Mouse (Mus musculus): ENCODE measurements around the gene Slc35f1. TPM values are rescaled to one million over a fixed set of nuclear protein-coding genes. Genes with fewer than 3 reads are reported as not detected.

The Slc35f1 gene
- polyA plus RNA-seq (2014; fragmentation: Nextera tagmentation; extraction: Ambion mirVana) = 1.8 and 2.0 TPM in 2 replicates

GRCm38 (mm10) chr10:52690334-52690991 lies at the start of gene Slc35f1:
TSS of gene Slc35f1 (plus strand) at chr10:52690533.
- Histone ChIP-seq H3K4me2 (ENCODE audit: low read depth, severe bottlenecking) (peak within 1 kb of the TSS; percentile 95), H3K27ac (replicated peaks; ENCODE audit: low read depth, low read length) (no peak within 1 kb of the TSS), H3K27me3 (ENCODE audit: control insufficient read depth, insufficient read depth, low read length) (peaks cover 7% of the 10 kb centered on the region; the same call in 1 of the 2 replicates), H3K36me3 (ENCODE audit: control insufficient read depth, insufficient read depth, low read length) (no peaks in the 10 kb centered on the region), H3K4me3 (ENCODE audit: low read depth, low read length) (peak within 1 kb of the TSS; percentile 59), H3K9ac (ENCODE audit: low read length) (peak within 1 kb of the TSS; percentile 69), H3K4me1 (ENCODE audit: control insufficient read depth, insufficient read depth, low read length) (peaks cover 4% of the 10 kb centered on the region; the same call in 1 of the 2 replicates), H3K9me3 (ENCODE audit: control insufficient read depth, low read length) (no peaks in the 10 kb centered on the region)
- ATAC-seq (ENCODE audit: insufficient number of reproducible peaks, low FRiP score, low TSS enrichment, low read depth) (peak; percentile 82), DNase-seq (ENCODE audit: low spot score) (peak; percentile 92)
- under 1% methylated on average over 41 of the region's 54 CpGs for WGBS

- Histone ChIP-seq H3K4me2 (ENCODE audit: low read depth, severe bottlenecking) (no peak overlapping the region), H3K9ac (ENCODE audit: low read length) (no peak overlapping the region), H3K9me3 (ENCODE audit: control insufficient read depth, low read length) (no peaks in the 10 kb centered on the region), H3K4me3 (ENCODE audit: low read depth, low read length) (no peak overlapping the region), H3K36me3 (ENCODE audit: control insufficient read depth, insufficient read depth, low read length) (no peaks in the 10 kb centered on the region), H3K27ac (replicated peaks; ENCODE audit: low read depth, low read length) (no peak overlapping the region), H3K4me1 (ENCODE audit: control insufficient read depth, insufficient read depth, low read length) (no peaks in the 10 kb centered on the region), H3K27me3 (ENCODE audit: control insufficient read depth, insufficient read depth, low read length) (no peaks in the 10 kb centered on the region)
- DNase-seq (ENCODE audit: low spot score) (no peak), ATAC-seq (ENCODE audit: insufficient number of reproducible peaks, low FRiP score, low TSS enrichment, low read depth) (no peak)
These were observed 19.1 kb upstream of the Slc35f1 start for GRCm38 (mm10) chr10:52671234-52671633.

- no peak overlapping the region for H3K27ac ChIP-seq (replicated peaks; ENCODE audit: low read depth, low read length)
- peaks cover 7% of the 10 kb centered on the region; the same call in 1 of the 2 replicates for H3K27me3 ChIP-seq (ENCODE audit: control insufficient read depth, insufficient read depth, low read length)
- under 1% methylated on average over 42 of the region's 45 CpGs for WGBS
- peak overlapping the region; percentile 59 for H3K4me3 ChIP-seq (ENCODE audit: low read depth, low read length)
- ATAC-seq (ENCODE audit: insufficient number of reproducible peaks, low FRiP score, low TSS enrichment, low read depth) = peak; percentile 76
- H3K9me3 ChIP-seq (ENCODE audit: control insufficient read depth, low read length) = no peaks in the 10 kb centered on the region
- peaks cover 4% of the 10 kb centered on the region; the same call in 1 of the 2 replicates for H3K4me1 ChIP-seq (ENCODE audit: control insufficient read depth, insufficient read depth, low read length)
- peak overlapping the region; percentile 95 for H3K4me2 ChIP-seq (ENCODE audit: low read depth, severe bottlenecking)
- no peaks in the 10 kb centered on the region for H3K36me3 ChIP-seq (ENCODE audit: control insufficient read depth, insufficient read depth, low read length)
- H3K9ac ChIP-seq (ENCODE audit: low read length) = peak overlapping the region; percentile 69
- peak; percentile 73 for DNase-seq (ENCODE audit: low spot score)
These were observed 829 bp downstream of the Slc35f1 start for GRCm38 (mm10) chr10:52690992-52691731.

- no peak overlapping the region; the same call in 1 of the 2 replicates for H3K4me2 ChIP-seq (ENCODE audit: low read depth, severe bottlenecking)
These were observed 13.4 kb downstream of the Slc35f1 start for GRCm38 (mm10) chr10:52703688-52704087.

GRCm38 (mm10) chr10:52704101-52705051 lies 14.0 kb downstream of the Slc35f1 start:
- H3K4me2 ChIP-seq (ENCODE audit: low read depth, severe bottlenecking) = peak overlapping the region; percentile 80
- DNase-seq (ENCODE audit: low spot score) (peak; percentile 79), ATAC-seq (ENCODE audit: insufficient number of reproducible peaks, low FRiP score, low TSS enrichment, low read depth) (peak; percentile 93)
- 4% methylated on average over 31 of the region's 31 CpGs for WGBS
- H3K36me3 ChIP-seq (ENCODE audit: control insufficient read depth, insufficient read depth, low read length) = no peaks in the 10 kb centered on the region
- H3K4me3 ChIP-seq (ENCODE audit: low read depth, low read length) = peak overlapping the region; percentile 37
- H3K27ac ChIP-seq (replicated peaks; ENCODE audit: low read depth, low read length) = no peak overlapping the region
- peak overlapping the region; percentile 53 for H3K9ac ChIP-seq (ENCODE audit: low read length)
- no peaks in the 10 kb centered on the region for H3K9me3 ChIP-seq (ENCODE audit: control insufficient read depth, low read length)
- H3K27me3 ChIP-seq (ENCODE audit: control insufficient read depth, insufficient read depth, low read length) = no peaks in the 10 kb centered on the region
- 0 out of 2 replicates have a peak, but pooled peaks cover 6% of the 10 kb centered on the region for H3K4me1 ChIP-seq (ENCODE audit: control insufficient read depth, insufficient read depth, low read length)

More at GRCm38 (mm10) chr10:52703688-52704087, 13.4 kb downstream of the Slc35f1 start:
- ATAC-seq (ENCODE audit: insufficient number of reproducible peaks, low FRiP score, low TSS enrichment, low read depth) (no peak), DNase-seq (ENCODE audit: low spot score) (no peak)
- Histone ChIP-seq H3K27me3 (ENCODE audit: control insufficient read depth, insufficient read depth, low read length) (no peaks in the 10 kb centered on the region), H3K4me1 (ENCODE audit: control insufficient read depth, insufficient read depth, low read length) (0 out of 2 replicates have a peak, but pooled peaks cover 6% of the 10 kb centered on the region), H3K9me3 (ENCODE audit: control insufficient read depth, low read length) (no peaks in the 10 kb centered on the region), H3K4me3 (ENCODE audit: low read depth, low read length) (no peak overlapping the region), H3K27ac (replicated peaks; ENCODE audit: low read depth, low read length) (no peak overlapping the region), H3K36me3 (ENCODE audit: control insufficient read depth, insufficient read depth, low read length) (no peaks in the 10 kb centered on the region), H3K9ac (ENCODE audit: low read length) (no peak overlapping the region)

- no peaks in the 10 kb centered on the region for H3K27me3 ChIP-seq (ENCODE audit: control insufficient read depth, insufficient read depth, low read length)
- 85% methylated on average over 2 of the region's 2 CpGs for WGBS
These were observed 19.1 kb downstream of the Slc35f1 start for GRCm38 (mm10) chr10:52709482-52709881.

GRCm38 (mm10) chr10:52712166-52712565 lies 21.8 kb downstream of the Slc35f1 start:
- 89% methylated on average over 4 of the region's 4 CpGs for WGBS
- H3K36me3 ChIP-seq (ENCODE audit: control insufficient read depth, insufficient read depth, low read length) = no peaks in the 10 kb centered on the region
- no peaks in the 10 kb centered on the region for H3K27me3 ChIP-seq (ENCODE audit: control insufficient read depth, insufficient read depth, low read length)
- H3K9ac ChIP-seq (ENCODE audit: low read length) = no peak overlapping the region
- H3K27ac ChIP-seq (replicated peaks; ENCODE audit: low read depth, low read length) = no peak overlapping the region
- no peaks in the 10 kb centered on the region for H3K4me1 ChIP-seq (ENCODE audit: control insufficient read depth, insufficient read depth, low read length)
- no peak overlapping the region for H3K4me3 ChIP-seq (ENCODE audit: low read depth, low read length)
- DNase-seq (ENCODE audit: low spot score) (no peak), ATAC-seq (ENCODE audit: insufficient number of reproducible peaks, low FRiP score, low TSS enrichment, low read depth) (no peak)
- H3K4me2 ChIP-seq (ENCODE audit: low read depth, severe bottlenecking) = no peak overlapping the region
- no peaks in the 10 kb centered on the region for H3K9me3 ChIP-seq (ENCODE audit: control insufficient read depth, low read length)

More at GRCm38 (mm10) chr10:52709482-52709881, 19.1 kb downstream of the Slc35f1 start:
- Histone ChIP-seq H3K9me3 (ENCODE audit: control insufficient read depth, low read length) (no peaks in the 10 kb centered on the region), H3K4me1 (ENCODE audit: control insufficient read depth, insufficient read depth, low read length) (0 out of 2 replicates have a peak, but pooled peaks cover 2% of the 10 kb centered on the region), H3K36me3 (ENCODE audit: control insufficient read depth, insufficient read depth, low read length) (no peaks in the 10 kb centered on the region), H3K4me3 (ENCODE audit: low read depth, low read length) (no peak overlapping the region), H3K27ac (replicated peaks; ENCODE audit: low read depth, low read length) (no peak overlapping the region), H3K4me2 (ENCODE audit: low read depth, severe bottlenecking) (no peak overlapping the region), H3K9ac (ENCODE audit: low read length) (no peak overlapping the region)
- no peak for ATAC-seq (ENCODE audit: insufficient number of reproducible peaks, low FRiP score, low TSS enrichment, low read depth)
- DNase-seq (ENCODE audit: low spot score) = no peak

- H3K9me3 ChIP-seq (ENCODE audit: control insufficient read depth, low read length) = no peaks in the 10 kb centered on the region
- no peak overlapping the region for H3K27ac ChIP-seq (replicated peaks; ENCODE audit: low read depth, low read length)
- DNase-seq (ENCODE audit: low spot score) (no peak), ATAC-seq (ENCODE audit: insufficient number of reproducible peaks, low FRiP score, low TSS enrichment, low read depth) (no peak)
- no peaks in the 10 kb centered on the region for H3K27me3 ChIP-seq (ENCODE audit: control insufficient read depth, insufficient read depth, low read length)
- 79% methylated on average over 2 of the region's 2 CpGs for WGBS
- no peaks in the 10 kb centered on the region for H3K36me3 ChIP-seq (ENCODE audit: control insufficient read depth, insufficient read depth, low read length)
- H3K9ac ChIP-seq (ENCODE audit: low read length) = no peak overlapping the region
- no peaks in the 10 kb centered on the region for H3K4me1 ChIP-seq (ENCODE audit: control insufficient read depth, insufficient read depth, low read length)
- no peak overlapping the region for H3K4me2 ChIP-seq (ENCODE audit: low read depth, severe bottlenecking)
- no peak overlapping the region for H3K4me3 ChIP-seq (ENCODE audit: low read depth, low read length)
These were observed 24.2 kb downstream of the Slc35f1 start for GRCm38 (mm10) chr10:52714557-52714956.

Measured in limb, embryonic 11.5 days (tissue).